Mouse (Mus musculus): ENCODE measurements around the gene D630003M21Rik.

DNA sequence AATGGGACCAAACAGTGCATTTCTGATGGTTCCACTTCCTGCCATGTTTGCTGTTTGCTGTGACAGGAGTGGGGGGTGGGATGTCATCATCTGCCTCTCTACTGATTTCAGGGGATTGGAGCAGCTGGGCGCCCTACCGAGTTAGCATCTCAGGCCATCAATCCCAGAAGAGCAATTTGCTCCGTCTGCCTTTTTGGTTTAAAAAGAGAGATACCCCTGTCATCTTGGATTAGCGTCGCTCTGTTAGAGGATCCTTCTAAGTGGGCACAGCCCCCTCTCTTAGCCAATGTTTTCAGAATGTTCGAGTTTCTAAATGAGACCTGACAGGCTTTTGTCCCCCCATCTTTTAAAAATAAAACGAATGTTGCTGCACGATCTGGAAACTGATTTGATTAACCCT is 71.4 kb downstream of the D630003M21Rik start:
- TF ChIP-seq CTCF (IDR thresholded peaks at IDR 0.05; ENCODE audit: extremely low read depth, insufficient read length, insufficient replicate concordance, low read depth, low read length) (no peak), POLR2A (IDR thresholded peaks at IDR 0.05; ENCODE audit: low read depth, low read length) (no peak)

Data from small intestine, adult 2 months (tissue).